Mouse (Mus musculus) embryo, embryonic 10.5 days (tissue): ENCODE measurements at regions not wholly inside any gene's neighbourhood (a gene's known extent, or its start where the extent isn't known, plus 50 kb on each side); places are given as distances from the start of the nearest gene placed in this dataset.

Experiments used
- DNase-seq: peaks from one replicate; pipeline ENCODE4 v3.0.0-alpha.2; 2015; ENCODE audit warnings: low spot score

DNA sequence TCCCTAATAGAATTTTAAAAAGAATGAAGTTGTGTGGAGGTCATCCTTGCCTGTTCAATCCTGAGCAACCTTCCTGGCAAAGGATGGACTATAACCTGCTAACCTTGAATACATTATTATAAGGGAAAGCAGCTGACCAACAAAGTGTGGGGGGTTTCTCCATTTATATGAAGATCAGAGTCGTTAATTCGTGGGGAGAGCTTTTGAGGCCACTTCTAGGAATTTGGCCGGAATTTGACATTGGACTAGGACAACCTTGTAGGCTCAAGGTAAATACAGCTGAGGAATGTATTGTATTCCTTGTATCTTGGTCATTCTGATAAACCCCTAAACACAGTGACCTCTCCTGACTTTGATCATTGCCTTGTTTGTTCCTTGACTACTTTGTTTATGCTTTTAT is 56.9 kb downstream of the Klf4 start:
- no peak for DNase-seq

DNA sequence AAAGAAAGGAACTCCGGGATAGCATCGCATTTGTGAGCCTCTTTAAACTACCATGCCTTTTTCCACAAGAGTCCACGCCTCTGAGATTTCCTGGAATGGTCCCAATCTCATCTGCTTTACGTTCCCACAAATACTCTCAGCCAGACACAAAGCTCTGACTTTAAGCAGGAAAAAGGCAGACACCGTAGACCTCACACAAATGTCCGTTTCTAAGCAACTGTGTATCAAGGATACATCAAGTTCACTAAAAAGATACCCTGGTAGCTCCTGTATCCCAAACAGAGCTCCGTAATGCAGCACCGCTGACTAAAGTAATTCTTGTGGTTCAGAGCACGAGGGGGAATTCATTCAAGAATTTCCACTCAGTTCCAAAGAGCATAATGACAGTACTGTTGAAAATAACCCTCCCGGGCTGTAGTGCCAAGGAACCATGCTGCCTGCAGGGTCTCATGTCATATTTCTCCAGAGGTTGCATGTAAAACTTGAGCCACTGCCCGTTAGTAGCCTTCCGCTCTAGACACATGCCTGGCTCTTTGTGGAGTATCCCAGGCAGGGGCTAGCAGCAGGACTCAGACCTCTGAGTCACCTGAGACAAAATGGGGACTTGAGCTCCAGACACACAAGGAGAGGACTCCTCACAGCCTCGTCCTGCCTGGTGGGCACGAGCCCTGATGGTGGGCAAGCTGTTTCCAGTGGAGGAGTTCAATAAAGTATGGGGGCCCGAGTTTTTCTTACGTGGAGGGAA is 58.0 kb downstream of the Klf4 start:
- no peak for DNase-seq

GRCm38 (mm10) chr4:55472649-55473048 is 59.6 kb downstream of the Klf4 start:
- DNase-seq: no peak

GRCm38 (mm10) chr4:55470779-55471663 is 61.2 kb downstream of the Klf4 start:
- no peak for DNase-seq

DNA sequence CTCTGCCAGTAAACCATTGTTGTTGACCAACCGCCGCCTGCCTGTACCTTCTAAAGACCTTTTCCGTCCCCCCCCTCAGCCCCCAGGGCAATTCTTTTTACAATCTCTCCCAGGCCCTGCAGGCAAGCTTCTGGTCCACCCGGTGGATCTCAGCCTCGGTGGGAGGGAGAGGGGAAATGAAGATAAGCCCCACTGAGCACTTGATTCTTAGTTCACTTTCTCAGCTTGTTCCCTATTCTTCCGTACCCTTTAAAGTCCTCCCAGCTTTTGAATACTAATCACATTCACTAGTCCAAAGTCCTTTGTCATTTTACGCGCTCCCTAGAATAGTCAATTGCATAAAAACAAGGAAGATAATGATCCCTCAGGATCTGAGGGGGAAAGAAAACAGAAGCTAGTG is 68.1 kb downstream of the Klf4 start:
- DNase-seq: no peak

- DNase-seq: no peak
Observed at GRCm38 (mm10) chr4:55461927-55462326, 70.3 kb downstream of the Klf4 start.

DNA sequence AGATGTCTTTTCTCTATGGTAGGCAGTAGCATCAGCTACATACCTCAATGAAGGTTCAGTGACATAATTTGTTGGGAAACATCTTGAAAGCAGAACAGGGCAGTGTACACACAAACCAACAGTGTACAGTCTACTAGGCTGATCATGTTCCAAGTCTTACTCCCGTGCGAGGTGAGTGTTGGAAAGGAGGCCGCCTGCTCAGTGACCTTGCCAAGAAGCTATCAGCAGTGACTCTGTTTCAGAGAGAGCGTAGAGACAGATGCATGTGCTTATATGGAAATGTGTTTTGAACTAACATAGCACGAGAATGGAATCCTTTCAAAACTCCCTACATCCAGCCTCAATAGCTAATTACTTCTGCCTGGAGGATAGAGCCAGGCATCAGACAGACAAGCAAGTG is 78.4 kb downstream of the Klf4 start:
- DNase-seq: no peak

DNA sequence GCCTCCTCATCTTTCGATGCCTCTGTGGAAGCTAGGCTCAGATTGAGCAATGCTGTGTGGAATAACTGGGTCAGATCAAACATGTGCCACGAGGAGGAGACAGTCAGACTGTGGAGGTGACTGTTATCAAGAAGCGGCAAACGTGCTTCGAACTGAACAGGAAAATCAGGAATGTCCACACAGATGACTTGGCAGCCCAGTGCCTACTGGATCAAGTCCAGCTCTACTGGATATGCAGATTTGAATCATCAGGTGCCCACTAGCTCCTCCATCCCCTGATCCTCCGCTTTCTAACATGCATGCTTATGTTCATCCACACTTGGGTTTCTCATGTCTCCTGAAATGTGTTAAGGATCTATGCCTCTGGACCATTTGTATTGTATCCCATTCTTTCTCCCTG is 79.7 kb downstream of the Klf4 start:
- DNase-seq: no peak

GRCm38 (mm10) chr4:55451711-55452110 is 80.6 kb downstream of the Klf4 start:
- DNase-seq: no peak

DNA sequence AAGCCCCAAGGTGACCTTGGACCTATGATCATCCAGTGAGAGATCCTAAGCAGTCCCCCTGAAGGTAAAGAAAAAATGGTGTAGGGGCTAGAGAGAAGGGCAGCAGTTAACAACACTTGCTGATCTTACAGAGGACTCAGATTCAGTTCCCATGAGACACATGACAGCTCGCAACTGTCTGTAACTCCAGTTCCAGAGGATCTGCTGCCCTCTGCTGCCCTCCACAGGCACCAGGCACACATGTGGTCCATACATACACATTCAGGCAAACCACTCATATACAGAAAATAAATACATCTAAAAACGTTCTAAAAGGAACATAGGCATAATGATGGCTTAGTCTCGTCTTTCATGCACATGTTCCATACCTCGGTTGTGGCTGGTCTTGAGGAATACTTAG is 81.2 kb downstream of the Klf4 start:
- peak; percentile 25 for DNase-seq

GRCm38 (mm10) chr4:55443489-55443888 is 88.8 kb downstream of the Klf4 start:
- no peak for DNase-seq

DNA sequence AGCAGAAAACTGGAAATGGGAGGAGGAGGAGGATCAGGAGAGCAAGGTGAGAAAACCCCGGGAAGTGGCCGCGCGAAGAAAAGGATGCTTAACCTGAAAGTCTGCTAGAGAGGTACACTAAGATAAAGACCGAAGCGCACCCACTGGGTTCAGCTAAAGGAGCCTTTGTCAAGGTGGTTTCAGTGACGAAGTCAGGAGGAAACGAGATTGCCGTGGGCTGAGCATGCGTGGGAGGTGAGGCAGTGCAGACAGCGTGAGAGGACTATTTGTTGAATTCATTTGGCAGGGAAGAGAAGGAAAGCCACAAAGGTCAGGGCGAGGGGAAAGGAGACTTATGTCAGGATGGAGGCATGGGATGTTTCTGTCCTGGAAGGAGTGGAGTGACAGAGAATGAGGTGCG is 90.2 kb downstream of the Klf4 start:
- no peak for DNase-seq
